Mouse (Mus musculus) C2C12 (cell line): Measurements from ENCODE around the gene Arl6ip4.

ENCODE experiments used
- CEBPB ChIP-seq: IDR thresholded peaks from one replicate; pipeline ENCODE4 v1.6.1; 2011; ENCODE audit warnings: low read depth, mild to moderate bottlenecking, control low read depth, moderate library complexity
- CTCF ChIP-seq: IDR thresholded peaks from one replicate; pipeline ENCODE4 v1.5.1; 2011; ENCODE audit not compliant: control insufficient read depth, insufficient read depth, insufficient read length
- FOSL1 ChIP-seq: IDR thresholded peaks from one replicate; pipeline ENCODE4 v1.8.0; 2011; ENCODE audit warnings: mild to moderate bottlenecking, low read length; ENCODE audit not compliant: poor library complexity, insufficient read depth, severe bottlenecking
- MAX ChIP-seq: IDR thresholded peaks from one replicate; pipeline ENCODE4 v1.6.1; 2011; ENCODE audit warnings: mild to moderate bottlenecking, control low read depth
- MYOD1 ChIP-seq: IDR thresholded peaks from one replicate; pipeline ENCODE4 v1.6.1; 2011; ENCODE audit warnings: low read depth; ENCODE audit not compliant: control insufficient read depth, insufficient read length
- MYOG ChIP-seq: IDR thresholded peaks from one replicate; pipeline ENCODE4 v1.6.1; 2011; ENCODE audit not compliant: control insufficient read depth, insufficient read length; ENCODE audit errors: extremely low read depth
- USF1 ChIP-seq: IDR thresholded peaks from one replicate; pipeline ENCODE4 v1.6.1; 2011; ENCODE audit warnings: low read depth, mild to moderate bottlenecking, control low read depth, moderate library complexity

DNA sequence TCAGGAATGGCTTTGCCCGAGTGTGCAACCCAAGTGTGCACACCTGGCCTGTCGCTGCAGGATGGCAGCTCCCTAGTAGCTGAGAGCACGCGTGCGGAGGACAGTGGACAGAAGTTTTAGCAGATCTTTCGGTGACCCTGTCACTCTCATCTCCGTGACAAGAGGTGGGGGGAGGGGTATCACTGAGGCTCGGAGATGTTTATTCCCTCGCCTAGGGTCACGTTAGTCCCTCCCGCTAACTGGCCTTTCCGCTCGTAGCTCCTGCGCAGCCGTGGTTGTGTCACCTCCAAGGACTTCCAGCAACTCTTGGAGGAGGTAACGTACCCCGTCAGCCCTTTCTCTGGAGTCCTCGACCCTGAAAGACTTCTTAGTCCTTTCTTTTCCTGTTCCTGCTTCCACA lies 3.4 kb upstream of the Arl6ip4 start:
- no peak for TF ChIP-seq USF1
- TF ChIP-seq FOSL1 = no peak
- TF ChIP-seq CTCF = no peak
- no peak for TF ChIP-seq MAX
- TF ChIP-seq MYOG = no peak
- TF ChIP-seq MYOD1 = no peak
- TF ChIP-seq CEBPB = no peak
